Mouse (Mus musculus): ENCODE measurements around the gene Cyp4a32. TPM values are rescaled to one million over a fixed set of nuclear protein-coding genes. Genes with fewer than 3 reads are reported as not detected.

Gene Cyp4a32
- polyA plus RNA-seq (2012; rRNA removed): not detected in 2 replicates

GRCm38 (mm10) chr4:115600611-115601010, at the start of gene Cyp4a32:
TSS of gene Cyp4a32 (plus strand) at chr4:115600969.

GRCm38 (mm10) chr4:115563401-115563800, 37.4 kb upstream of the Cyp4a32 start, which contains the start of gene Cyp4a31:
TSS of gene Cyp4a31 (plus strand) at chr4:115563649.

GRCm38 (mm10) chr4:115647580-115647979, 46.8 kb downstream of the Cyp4a32 start, which contains the start of gene Cyp4b1:
TSS of gene Cyp4b1 (minus strand) at chr4:115647723.

Other genes starting within 250 kb of the Cyp4a32 start
- 0.03 TPM in 1 of 2 replicates, not detected in the other for gene Cyp4a12b, start 189.3 kb upstream of the Cyp4a32 start, polyA plus RNA-seq (2012; rRNA removed)
- not detected in 2 replicates for gene Cyp4a30b, start 148.4 kb upstream of the Cyp4a32 start, polyA plus RNA-seq (2012; rRNA removed)
- gene Cyp4a14, start 104.8 kb upstream of the Cyp4a32 start, polyA plus RNA-seq (2012; rRNA removed): not detected in 2 replicates
- not detected in 2 replicates for gene Cyp4a10, start 82.7 kb upstream of the Cyp4a32 start, polyA plus RNA-seq (2012; rRNA removed)
- gene Cyp4a31, start 37.3 kb upstream of the Cyp4a32 start, polyA plus RNA-seq (2012; rRNA removed): not detected in 2 replicates
- 0.43 and 1.0 TPM in 2 replicates for gene Cyp4b1, start 46.8 kb downstream of the Cyp4a32 start, polyA plus RNA-seq (2012; rRNA removed)
- 18.9 and 19.0 TPM in 2 replicates for gene Efcab14, start 136.8 kb downstream of the Cyp4a32 start, polyA plus RNA-seq (2012; rRNA removed)
- gene Tex38, start 180.0 kb downstream of the Cyp4a32 start, polyA plus RNA-seq (2012; rRNA removed): 0.37 and 0.46 TPM in 2 replicates
- 28.0 and 28.7 TPM in 2 replicates for gene Atpaf1, start 183.8 kb downstream of the Cyp4a32 start, polyA plus RNA-seq (2012; rRNA removed)
- gene Mob3c, start 227.1 kb downstream of the Cyp4a32 start, polyA plus RNA-seq (2012; rRNA removed): 7.2 and 9.8 TPM in 2 replicates
- 45.6 and 48.3 TPM in 2 replicates for gene Mknk1, start 238.2 kb downstream of the Cyp4a32 start, polyA plus RNA-seq (2012; rRNA removed)

Measured in central nervous system, embryonic 14 days (tissue).